Mouse (Mus musculus): ENCODE results near the gene Zmynd15.
"Not testable (repeated sequence)": the region's sequence is repeated elsewhere in the genome, so short reads cannot be mapped to it uniquely, and the experiment has no call there.

The Zmynd15 gene

DNA sequence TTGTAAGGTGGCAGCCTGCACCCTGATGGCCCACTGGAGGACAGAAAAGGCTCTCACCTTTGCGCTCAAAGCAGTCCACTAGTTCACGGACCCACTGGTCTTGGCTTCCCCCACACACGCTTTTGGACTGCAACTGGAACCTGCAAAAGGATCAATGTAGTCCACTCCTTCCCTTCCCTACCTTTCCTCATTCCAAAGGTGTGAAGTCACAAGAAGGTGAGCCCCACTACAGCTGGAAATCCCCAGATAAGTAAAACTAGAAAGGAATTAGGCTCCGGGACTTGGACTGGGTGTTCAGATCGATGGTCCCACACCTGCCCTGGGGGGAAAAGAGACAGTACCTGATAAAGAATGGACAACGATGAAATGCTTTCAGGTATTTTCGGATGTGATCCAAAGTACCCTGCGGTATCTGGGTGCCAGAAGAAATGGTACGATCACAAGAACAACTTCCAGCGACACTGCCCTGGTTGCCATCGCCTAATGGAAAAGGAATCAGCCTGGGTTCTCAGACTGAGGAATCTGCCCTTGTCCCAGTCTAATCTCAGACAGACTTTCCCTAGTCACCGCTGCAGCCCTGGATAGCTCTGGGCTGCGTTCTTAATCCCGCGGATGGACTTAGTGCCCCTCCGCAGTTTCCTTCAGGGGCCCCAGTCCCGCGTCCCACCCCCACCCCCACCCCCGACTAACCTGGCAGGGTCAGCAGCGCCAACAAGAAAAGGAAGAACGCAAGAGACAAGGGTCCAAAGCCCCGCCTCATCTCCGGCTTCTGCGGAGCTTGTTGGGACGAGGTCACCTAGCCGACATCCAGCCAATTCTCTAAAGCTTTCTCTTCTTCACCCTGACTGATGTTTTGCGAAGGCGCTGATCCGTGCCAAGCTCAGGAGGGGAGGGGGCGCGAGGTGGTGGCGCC is at the start of gene Zmynd15:
TSS of gene Zmynd15 (plus strand) at position 746 of the 913 bp plus-strand sequence.
- DNase-seq (ENCODE audit: low spot score in 2 of 2), result no peak

DNA sequence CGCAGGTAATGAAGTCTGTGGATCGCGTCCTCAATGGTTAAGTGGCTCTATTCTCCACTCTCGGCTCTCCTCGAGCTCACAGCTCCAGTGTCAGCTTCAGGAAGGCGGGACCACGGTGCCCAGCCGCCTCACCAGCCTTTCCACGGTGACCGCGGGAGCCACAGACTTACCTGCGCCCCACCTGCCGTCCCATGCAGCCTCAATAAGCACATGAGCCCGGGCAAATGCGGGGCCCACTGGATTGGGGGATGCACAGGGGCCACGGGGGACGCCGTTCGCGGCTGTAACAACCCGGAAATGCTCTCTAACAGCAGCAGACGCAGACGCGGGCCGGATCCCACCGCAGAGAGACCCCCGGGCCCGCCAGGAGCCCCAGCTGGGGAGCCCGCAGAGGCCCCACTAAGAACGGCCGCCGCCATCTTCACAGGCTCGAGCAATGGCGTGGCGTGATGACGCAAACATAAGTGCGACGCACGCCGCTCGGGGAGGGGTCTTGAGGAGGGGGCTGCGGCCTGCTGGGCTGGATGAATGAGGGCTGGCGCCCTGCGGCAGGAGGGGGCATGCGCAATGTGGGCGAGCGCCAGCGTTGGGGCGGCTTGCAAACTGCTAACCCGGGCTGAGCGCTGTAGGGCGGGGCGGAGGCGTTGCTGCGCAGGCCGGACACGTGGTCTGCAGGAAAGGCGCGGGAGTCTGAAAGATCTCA is 49.5 kb upstream of the Zmynd15 start, which contains the start of gene Pelp1:
TSS of gene Pelp1 (minus strand) at position 438 of the 703 bp plus-strand sequence.
- peak; percentile 83 to 85 for DNase-seq (ENCODE audit: low spot score in 2 of 2)

DNA sequence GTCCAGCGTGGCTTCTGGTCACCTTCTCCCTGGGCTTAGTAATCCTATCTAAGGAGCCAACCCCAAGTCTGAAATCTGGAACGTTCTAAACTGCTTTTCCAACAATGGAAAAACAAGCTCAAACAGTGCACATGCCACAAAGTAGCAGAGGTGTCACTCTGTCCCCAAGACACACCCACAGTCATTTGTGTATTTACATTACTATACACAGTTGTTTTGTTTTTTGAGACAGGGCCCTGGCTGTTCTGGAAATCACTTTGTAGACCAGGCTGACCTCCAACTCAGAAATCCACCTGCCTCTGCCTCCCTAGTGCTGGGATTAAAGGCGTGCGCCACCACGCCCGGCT is 49.0 kb upstream of the Zmynd15 start:
- no peak for DNase-seq (ENCODE audit: low spot score in 2 of 2)

DNA sequence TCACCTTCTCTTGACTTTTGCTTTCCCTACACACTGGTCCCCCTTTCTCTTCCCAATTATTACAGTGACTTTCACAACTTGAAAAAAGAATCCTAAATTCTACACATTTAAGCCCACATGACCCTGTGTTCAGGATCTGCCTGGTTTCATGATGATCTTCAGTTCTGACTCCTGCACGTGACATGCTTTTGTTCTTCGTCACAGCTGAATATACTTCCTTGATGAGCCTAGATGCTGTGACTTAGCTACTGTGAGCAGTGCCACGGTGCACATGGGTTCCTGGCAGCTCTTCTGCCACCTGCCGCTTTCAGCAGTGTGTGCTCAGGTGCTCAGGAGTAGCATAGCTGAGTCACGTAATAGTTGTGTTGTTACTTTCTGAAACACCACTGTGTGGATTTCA is 46.6 kb upstream of the Zmynd15 start:
- no peak for DNase-seq (ENCODE audit: low spot score in 2 of 2)

DNA sequence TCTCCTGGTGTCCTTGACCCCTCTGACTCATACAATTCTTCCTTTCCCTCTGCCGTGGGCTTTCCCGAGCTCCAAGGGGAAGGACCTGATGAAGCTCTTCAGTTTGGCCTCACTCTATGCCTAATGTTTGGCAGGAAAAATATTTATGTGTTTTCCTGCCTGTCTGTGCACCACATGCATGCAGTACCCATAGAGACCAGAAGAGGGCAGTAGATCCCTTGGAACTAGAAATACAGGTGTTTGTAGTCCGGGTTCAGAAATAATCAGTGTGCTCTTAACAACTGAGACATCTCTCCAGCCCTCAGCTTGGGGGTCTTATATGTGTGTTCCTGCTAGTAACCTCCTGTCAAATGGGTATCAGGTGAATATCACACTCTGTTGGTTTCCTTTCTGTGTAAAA is 45.3 kb upstream of the Zmynd15 start:
- peak; percentile 78 to 86 for DNase-seq (ENCODE audit: low spot score in 2 of 2)

DNA sequence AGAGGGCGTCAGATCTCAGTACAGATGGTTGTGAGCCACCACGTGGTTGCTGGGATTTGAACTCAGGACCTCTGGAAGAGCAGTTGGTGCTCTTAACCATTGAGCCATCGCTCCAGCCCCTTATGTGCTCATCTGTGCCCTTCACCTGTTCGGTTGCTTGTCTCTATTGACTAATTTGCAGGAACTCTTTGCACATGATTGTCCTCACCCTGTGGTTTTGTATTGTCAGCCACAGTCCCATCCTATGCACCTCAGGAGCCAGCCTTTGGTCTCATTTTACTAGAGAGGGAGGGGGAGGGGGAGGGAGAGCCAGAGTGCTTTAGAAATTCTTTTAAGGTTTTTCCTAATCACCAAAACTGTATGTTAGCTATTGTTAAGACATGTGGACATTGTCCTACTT is 41.0 kb upstream of the Zmynd15 start:
- DNase-seq (ENCODE audit: low spot score in 2 of 2), result no peak

DNA sequence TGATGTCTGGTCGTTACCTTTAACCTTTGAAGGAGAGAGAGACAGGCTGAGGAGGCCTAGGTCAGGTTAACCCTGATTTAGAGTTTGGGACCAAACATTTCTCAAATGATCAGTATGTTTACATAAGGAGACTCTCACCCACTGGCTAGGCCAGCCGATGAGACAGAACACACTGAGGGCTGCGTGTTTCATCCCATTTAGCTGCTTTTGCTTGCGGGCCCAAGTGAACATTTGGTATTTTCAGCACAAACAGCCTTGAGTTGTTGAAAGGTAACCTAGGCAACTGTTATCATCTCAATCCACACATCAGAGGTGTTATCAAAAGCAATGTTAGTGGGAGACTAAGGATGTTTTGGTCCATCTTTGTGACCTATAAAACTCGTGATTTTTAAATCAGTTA is 39.7 kb upstream of the Zmynd15 start:
- DNase-seq (ENCODE audit: low spot score in 2 of 2), result no peak

DNA sequence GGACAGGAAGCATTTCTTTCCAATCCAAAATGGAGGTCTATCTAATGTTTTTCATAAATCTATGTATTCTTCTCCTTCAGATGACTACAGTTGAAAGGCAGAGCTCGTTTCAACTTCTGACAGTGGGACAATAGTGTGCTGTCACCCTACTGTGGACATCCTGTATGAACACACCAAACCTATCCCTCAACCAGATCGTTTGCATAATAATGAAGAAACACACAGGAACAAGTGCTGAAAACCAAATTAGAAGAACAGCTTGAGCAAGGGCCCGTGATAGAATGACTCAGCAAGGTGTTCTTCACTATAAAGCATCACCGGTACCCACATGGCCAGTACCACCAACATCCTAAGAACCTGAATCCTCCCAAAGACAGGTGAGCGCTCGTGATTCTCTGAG is 32.6 kb upstream of the Zmynd15 start:
- not testable (repeated sequence) for DNase-seq (ENCODE audit: low spot score in 2 of 2)

DNA sequence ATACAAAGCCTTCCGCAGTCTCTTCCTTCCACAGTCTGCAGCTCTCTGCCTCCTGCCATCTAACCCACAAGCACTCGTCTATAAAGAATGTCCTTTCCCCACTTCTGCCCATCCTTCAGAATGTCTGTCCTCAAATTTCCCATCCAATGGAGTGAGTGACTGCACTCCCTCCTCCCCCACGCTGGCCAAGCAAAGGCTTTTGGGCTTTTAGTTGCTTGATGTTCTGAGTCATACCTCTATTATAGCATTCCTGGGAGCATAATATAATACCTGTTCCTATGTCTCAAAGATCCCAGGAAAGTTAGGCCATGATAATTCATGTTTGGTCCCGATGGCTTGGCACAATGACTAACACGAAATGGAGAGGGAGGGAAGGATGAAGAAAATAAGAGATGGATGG is 27.7 kb upstream of the Zmynd15 start:
- no peak for DNase-seq (ENCODE audit: low spot score in 2 of 2)

DNA sequence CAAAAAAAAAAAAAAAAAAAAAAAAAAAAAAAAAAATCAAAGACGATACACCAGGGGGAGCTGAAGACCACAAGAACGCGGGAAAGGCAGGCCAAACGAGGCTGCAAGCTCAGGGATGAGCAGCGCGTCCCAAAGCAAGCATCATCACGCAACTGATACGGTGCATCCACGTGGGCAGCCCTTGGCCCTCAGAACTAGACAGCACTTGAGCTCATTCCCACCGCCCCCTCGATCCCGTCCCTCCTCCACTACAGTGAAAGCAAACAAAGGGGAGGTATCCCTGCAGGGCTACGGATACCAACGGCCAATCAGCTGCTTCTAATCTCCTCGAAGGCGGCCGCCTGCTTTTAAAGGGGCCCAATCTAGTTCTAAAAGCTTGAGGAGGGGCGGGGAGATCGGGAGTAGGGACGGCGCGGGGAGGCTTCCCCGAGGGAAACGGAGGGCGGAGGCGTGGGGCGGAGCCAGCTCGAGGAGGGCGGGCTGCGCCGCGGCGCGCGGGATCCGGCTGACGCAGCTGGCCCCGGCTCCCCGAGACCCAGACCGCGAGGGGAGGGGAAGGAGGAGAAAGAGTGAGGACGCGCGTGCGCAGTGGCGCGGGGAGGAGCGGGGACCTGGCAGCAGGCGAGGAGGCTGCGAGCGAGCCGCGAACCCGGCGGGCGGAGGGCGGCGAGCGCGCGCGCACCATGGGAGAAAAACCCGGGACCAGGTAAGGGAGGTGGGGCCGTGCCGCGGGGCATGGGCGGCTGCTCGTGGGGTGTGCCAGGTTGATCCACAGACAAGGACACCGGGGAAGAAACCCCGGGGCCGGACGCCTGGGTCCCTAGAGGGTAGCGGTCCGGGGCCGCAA is 27.0 kb upstream of the Zmynd15 start, which contains the start of gene Arrb2:
TSS of gene Arrb2 (plus strand) at position 588 of the 847 bp plus-strand sequence.
- peak; percentile 90 to 97 for DNase-seq (ENCODE audit: low spot score in 2 of 2)

DNA sequence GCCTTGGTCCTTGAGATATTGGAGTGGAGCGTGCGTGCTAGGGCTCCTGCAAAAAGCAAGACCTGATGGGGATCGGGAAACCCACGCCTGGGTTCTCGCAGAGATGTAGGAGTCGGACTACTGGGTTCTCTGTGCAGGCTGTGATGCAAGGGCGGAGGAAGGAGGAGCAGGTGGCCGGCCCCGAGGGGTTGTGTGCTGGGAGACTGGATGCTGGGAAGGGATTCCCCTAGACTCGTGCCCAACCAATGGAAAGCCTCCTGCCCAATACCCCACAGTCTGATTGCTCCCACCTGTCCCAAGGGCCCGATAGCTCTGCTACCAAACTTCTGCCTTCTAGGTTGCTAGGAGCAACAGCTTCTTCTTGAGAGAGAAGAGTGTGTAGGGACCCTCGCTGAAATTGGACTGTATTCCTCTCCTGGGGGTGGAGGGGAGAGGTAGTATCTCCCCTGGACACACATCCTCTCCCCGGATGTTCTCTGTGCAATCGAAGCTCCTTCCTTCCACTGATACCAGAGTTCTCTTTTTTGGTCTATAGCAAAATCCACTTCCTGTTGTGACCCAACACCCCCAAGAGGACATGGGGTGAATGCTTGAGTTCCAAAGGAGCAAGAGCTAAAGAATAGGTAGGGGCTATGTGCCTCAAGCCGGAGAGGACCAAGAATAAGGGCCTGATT is 26.2 kb upstream of the Zmynd15 start:
- DNase-seq (ENCODE audit: low spot score in 2 of 2), result peak in 1 of 2 experiments; percentile 32

DNA sequence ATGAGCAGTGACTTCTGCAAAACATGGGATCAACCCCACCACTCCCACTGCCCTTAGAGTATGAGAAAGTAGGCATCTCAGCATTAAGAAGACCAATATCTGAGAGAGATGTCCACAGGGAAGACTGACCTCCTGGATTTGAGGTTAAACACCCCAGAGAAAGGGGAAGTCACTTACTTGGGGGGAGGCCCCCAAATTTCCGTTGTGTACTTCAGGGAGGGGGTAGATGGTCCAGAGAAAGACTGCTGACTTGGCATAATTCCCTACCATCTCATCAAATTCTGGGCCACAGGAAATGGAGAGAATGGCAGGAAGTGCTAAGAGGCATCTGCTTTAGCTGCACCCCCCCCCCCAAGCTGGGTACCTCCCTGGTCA is 25.7 kb upstream of the Zmynd15 start:
- peak in 1 of 2 experiments; percentile 32 for DNase-seq (ENCODE audit: low spot score in 2 of 2)

DNA sequence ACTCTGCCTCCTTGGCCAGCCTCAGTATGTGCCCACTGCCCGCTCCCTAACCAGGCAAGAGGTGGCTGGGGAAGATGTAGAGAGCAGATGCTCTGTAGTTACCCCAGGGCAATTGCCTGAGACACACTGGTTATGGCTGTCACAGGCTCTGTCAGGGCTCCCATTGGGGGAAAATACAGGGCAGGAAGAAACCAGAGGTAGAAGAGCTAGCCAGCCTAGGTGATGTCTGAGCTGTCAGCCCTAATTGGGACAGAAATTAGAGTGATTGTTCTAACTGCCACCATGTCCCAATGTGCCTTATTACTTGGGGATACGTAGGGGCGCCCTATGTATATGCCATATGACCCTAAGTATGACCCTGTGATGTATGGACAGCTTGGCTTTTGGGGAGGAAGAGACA is 25.3 kb upstream of the Zmynd15 start:
- no peak for DNase-seq (ENCODE audit: low spot score in 2 of 2)

DNA sequence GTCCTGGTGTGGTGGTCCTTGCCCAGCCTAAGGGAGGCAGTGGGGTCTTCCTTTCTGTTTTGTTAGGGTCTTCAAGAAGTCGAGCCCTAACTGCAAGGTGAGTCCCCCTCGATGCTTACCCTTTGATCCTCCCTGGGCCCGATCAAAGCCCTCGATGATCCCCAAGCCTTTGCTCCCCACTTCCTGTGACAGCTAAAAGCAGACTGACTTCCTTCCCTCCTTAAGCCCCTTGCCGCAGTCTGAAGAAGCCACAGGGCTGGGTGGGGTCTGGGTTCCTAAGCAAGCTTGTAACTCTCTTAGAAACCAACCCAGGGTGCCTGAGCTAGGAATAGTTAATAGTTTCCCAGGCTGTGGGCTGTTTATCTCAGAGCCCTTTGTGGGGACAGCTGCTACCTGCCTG is 23.8 kb upstream of the Zmynd15 start:
- no peak for DNase-seq (ENCODE audit: low spot score in 2 of 2)

DNA sequence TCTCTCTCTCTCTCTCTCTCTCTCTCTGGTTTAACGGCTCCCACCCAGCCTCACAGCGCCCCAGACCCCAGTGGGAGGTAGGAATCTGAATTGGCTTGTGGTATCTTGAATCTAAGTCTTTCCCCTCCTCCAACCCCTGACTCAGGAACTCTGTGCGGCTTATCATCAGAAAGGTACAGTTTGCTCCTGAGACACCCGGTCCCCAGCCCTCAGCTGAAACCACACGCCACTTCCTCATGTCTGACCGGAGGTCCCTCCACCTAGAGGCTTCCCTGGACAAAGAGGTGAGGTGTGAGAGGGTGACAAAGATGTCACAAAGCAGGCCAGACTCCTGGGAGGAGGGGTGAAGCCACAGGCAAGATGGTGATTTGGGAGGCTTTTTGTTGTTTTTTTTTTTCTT is 21.8 kb upstream of the Zmynd15 start:
- DNase-seq (ENCODE audit: low spot score in 2 of 2), result no peak

DNA sequence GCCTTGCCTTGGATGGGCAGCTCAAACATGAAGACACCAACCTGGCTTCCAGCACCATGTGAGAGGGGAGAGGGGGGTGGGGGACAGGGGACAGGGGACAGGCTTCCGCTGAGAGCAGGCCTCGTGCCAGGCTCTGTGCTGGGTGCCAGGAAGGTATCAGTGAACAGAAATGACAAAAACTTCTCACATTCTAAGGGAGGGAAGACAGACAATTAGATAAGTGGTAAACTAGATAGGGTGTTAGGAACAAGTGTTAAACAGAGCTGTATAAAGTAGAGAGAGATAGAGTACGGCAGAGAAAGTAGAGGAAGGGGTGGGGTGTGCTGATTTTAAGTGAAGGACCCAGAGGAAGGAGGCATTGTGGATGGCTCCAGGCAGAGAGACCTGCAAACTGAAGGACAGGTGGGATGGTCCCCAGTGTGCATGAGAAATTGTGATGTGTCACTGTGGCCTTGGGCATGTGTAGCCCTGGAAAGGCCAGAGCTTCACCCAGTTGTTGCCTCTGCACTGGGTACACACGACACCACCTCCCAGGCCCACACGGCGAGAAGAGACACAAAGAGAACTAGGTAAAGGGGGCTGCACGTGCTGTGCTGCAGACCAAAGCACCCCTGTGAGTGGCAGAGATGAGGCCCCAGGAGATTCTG is 20.4 kb upstream of the Zmynd15 start:
- no peak for DNase-seq (ENCODE audit: low spot score in 2 of 2)

DNA sequence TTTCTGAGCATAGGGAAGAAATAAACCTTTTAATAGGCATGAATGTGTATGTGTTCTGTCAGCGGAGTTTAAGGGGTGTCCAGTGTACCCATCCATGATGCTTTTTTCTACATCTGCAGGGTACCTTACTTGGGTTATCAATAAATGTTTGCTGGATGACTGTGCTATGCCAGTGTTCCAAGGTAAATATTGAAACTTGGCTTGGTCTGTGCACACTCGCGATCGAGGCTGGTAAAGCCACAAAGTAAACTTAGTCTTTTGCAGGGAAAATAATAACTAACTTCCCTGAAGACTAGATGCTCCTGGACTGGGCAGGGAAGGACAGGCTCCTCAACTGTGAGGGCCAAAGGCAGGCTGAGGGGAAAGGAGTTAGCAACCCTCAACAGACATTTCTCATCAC is 18.6 kb upstream of the Zmynd15 start:
- no peak for DNase-seq (ENCODE audit: low spot score in 2 of 2)

DNA sequence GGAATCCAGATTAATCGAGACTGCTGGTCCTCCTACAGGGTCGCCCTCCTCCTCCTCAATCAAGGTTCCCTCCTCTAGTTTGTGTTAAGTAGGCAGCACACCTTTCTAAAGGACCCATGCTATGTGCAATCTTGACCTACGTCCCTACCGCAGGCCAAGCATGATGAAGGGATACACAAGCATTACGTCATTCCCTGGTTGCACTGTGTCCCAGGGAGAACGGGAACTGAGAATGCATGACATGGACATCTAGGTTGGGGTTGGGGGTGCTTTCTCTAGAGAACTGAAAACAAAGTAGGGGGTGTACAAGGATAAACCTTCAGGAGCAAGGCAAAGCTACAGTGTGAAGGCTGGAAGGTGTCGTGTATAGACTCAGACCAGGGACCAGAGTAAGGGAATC is 17.4 kb upstream of the Zmynd15 start:
- no peak for DNase-seq (ENCODE audit: low spot score in 2 of 2)

DNA sequence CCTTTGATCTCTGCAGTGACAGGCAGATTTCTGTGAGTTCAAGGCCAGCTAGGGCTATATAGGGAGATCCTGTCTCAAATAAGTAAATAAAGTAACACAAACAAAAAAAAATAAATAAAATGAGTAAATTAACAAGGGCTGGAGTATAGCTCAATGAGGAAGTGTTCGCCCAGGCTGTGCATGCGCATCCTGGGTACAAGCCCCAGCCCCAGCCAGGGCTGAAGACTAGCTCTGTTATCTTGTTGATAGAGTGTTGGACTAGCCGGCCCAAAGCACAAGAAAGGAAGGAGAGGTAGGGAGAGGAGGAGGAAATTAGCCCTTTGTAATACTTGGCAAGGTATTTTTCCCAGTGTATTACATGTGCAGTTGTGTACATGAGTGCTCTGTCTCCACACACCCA is 15.3 kb upstream of the Zmynd15 start:
- no peak for DNase-seq (ENCODE audit: low spot score in 2 of 2)

DNA sequence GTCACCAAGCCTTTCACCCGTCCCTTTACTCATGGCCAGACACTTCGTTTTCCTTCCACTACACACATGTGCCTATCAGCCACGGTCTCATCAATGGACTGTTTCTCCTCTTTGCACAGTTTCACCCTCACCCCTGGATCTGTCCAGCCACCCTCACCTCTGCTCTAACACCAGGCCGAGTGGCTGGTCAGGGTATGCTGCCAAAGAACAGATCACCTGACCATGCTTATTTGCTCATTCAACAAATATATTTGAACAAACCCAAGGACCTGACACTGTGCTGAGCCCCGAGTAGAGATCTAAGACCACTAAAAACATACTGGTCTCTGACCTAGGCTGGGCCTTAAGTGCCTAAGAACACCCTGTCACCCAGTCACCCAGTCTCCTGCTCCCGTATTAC is 14.6 kb upstream of the Zmynd15 start:
- no peak for DNase-seq (ENCODE audit: low spot score in 2 of 2)

DNA sequence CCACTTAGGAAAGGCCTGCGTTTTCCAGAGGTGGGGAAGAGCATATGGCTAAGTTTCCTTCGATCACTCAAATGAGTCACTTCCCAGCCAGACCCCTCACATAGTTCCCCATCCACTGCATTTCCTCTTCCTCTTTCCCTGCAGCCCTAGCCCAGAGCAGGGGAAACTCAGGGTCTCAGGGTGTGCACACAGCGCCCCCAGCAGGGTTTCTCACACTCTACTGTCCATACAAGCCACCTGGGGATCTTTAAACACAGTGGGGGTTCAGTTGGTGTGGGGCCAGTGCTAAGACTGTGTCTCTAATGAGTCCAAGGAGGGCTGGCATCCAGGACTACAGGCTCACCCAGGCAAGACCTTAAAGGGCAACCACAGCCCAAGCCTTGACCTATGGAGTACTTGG is 12.5 kb upstream of the Zmynd15 start:
- no peak for DNase-seq (ENCODE audit: low spot score in 2 of 2)
